Mouse (Mus musculus) liver, adult 2 months (tissue): ENCODE results near the gene Tmem28.

ENCODE experiments used
- CTCF ChIP-seq: fragments of 200-500 bp; IDR thresholded peaks from 2 replicates; pipeline ENCODE4 v1.5.1; 2011; ENCODE audit warnings: low read depth, low read length, control low read depth
- POLR2A ChIP-seq: fragments of 200-500 bp; IDR thresholded peaks from 2 replicates; pipeline ENCODE4 v1.6.1; 2011; ENCODE audit warnings: low read length, control low read depth; ENCODE audit not compliant: insufficient read depth; ENCODE audit errors: extremely low read depth

DNA sequence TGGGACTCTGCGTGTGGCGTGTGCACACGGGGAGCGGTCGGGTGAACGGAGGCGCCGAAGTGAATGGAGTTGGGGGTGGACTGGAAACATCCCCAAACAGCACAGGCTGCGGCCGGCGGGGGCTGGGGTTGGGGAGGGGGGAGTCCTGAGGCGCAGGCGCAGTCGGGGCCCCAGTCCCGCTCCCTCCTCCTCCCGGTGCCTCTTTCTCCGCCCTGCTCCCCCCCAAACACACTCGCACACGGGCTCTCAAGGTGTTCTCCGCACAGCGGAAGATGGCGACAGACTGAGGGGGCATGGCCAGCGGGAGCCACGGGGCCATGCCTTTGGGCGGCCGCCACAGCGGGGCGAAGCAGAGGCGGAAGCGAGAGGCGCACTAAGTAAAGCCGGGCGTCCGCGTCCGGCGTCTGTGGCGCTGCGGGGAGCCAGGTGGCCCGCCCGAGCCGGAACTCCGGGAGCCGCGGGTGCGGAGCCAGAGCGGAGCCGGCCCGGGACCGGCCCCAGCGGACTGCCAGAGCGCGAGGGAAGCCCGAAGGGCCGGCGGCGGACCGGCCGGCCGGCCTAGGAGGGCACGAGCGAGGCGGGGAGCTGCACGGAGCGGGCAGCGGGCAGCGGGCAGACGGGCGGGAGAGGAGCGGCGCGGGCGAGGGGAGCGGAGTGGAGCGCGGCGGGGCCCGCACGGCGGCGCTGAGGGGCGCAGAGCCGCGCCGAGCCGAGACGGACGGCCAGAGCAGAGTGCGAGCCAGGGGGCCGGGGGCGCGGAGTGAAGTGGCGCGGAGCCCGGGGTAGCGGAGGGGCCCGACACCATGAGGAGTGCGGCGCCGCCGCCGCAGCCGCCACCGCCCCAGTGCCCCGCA, 658 bp upstream of the Tmem28 start:
- no peak for TF ChIP-seq CTCF
- TF ChIP-seq POLR2A = no peak
